ENCODE assay signal across 9 mouse cellular contexts in genomic region chr5:54258087-54258733, GRCm38 (mm10).
DNase-seq lines count a peak whose midpoint lies in the region; ATAC-seq and TF ChIP-seq lines count a peak whose summit lies in the region.
"Had no signal": no experiment of that assay in that cellular context is flagged by ENCODE, and none has a peak within 500 bp of the region (broad histone marks: within the 10 kb centered on the region; RNA-seq: fewer than 3 reads in every experiment).

No protein-coding gene starts in this region.

- no peak overlapping the region for H3K4me2 ChIP-seq in kidney, embryonic 14.5 days (replicated peaks; ENCODE audit: low read depth, low read length)
- H3K4me2 ChIP-seq: limb, embryonic 12.5 days had no signal

- 14% methylated on average over 1 of the region's 1 CpGs for WGBS in lung, adult 2 months
- 31% methylated on average over 1 of the region's 1 CpGs for WGBS in kidney, embryonic 14.5 days

- H3K27me3 ChIP-seq in kidney, embryonic 14.5 days (ENCODE audit: control insufficient read depth, insufficient read depth, low read length), result no peaks in the 10 kb centered on the region

- no peak for DNase-seq in lung, adult 2 months
- no peak for DNase-seq in lung, adult 18-20 months
- peak; percentile 10 for DNase-seq in adrenal gland, postnatal 25 days
- peak; percentile 20 for DNase-seq in heart, adult 8-10 months (ENCODE audit: low spot score)
- DNase-seq in urinary bladder, postnatal 25 days (ENCODE audit: low spot score), result no peak
- no peak for DNase-seq in urinary bladder, postnatal 14 days (ENCODE audit: low spot score)

- no peak overlapping the region for H3K4me3 ChIP-seq in lung, adult 2 months (replicated peaks; ENCODE audit: extremely low read depth, low read depth, low read length)
- no peak overlapping the region for H3K4me3 ChIP-seq in kidney, embryonic 14.5 days (ENCODE audit: low read length)
- H3K4me3 ChIP-seq: limb, embryonic 12.5 days had no signal

- TF ChIP-seq POLR2A in lung, adult 2 months (IDR thresholded peaks at IDR 0.05; ENCODE audit: borderline replicate concordance, extremely low read depth, low read depth, low read length), result no peak

- H3K9me3 ChIP-seq in kidney, embryonic 14.5 days (ENCODE audit: control insufficient read depth, low read length), result no peaks in the 10 kb centered on the region
- H3K9me3 ChIP-seq: limb, embryonic 12.5 days had no signal

- peak; percentile 82; the same call in 1 of the 2 replicates for ATAC-seq in kidney, embryonic 14.5 days (ENCODE audit: low FRiP score, low TSS enrichment)
- peak; percentile 96 for ATAC-seq in megakaryocyte progenitor cell, adult 5-6 weeks (replicated peaks; ENCODE audit: poor library complexity)

- peak; percentile 35; the same call in 1 of the 2 replicates for TF ChIP-seq CTCF in lung, adult 2 months (IDR thresholded peaks at IDR 0.05; ENCODE audit: insufficient read depth, low read length)

- no peak overlapping the region for H3K9ac ChIP-seq in kidney, embryonic 14.5 days (ENCODE audit: low read depth, low read length)
- H3K9ac ChIP-seq: limb, embryonic 12.5 days had no signal

- H3K4me1 ChIP-seq in lung, adult 2 months (ENCODE audit: control insufficient read depth, insufficient read depth, low read length), result no peaks in the 10 kb centered on the region
- no peaks in the 10 kb centered on the region for H3K4me1 ChIP-seq in kidney, embryonic 14.5 days (ENCODE audit: control insufficient read depth, insufficient read depth, low read length)
- H3K4me1 ChIP-seq: limb, embryonic 12.5 days had no signal

- no peak overlapping the region for H3K27ac ChIP-seq in kidney, embryonic 14.5 days (ENCODE audit: low read depth, low read length)
- H3K27ac ChIP-seq: limb, embryonic 12.5 days had no signal

- H3K36me3 ChIP-seq in kidney, embryonic 14.5 days (ENCODE audit: control insufficient read depth, insufficient read depth, low read length), result no peaks in the 10 kb centered on the region
- H3K36me3 ChIP-seq: limb, embryonic 12.5 days had no signal

Comparison
In these comparisons a context has a peak if more than half of its experiments do, and no peak if none do; other contexts are left out.
1. DNase-seq: peak in adrenal gland, postnatal 25 days (single experiment) and heart, adult 8-10 months (single experiment); none in lung, adult 2 months (single experiment), lung, adult 18-20 months (0 of 2), urinary bladder, postnatal 25 days (single experiment) and urinary bladder, postnatal 14 days (single experiment).